8 mouse cellular contexts compared by ENCODE assay signal in genomic region chr1:86527599-86528486, GRCm38 (mm10). TPM values are rescaled to one million over a fixed set of nuclear protein-coding genes. Genes with fewer than 3 reads are reported as not detected.
DNase-seq lines count a peak whose midpoint lies in the region; ATAC-seq and TF ChIP-seq lines count a peak whose summit lies in the region.

No protein-coding gene starts in this region.

- ATAC-seq in heart, embryonic 12.5 days (ENCODE audit: insufficient number of reproducible peaks, low FRiP score), result peak; percentile 16; the same call in 1 of the 2 replicates
- ATAC-seq in kidney, embryonic 16.5 days (ENCODE audit: low FRiP score, low TSS enrichment), result no peak

- peak overlapping the region; percentile 100 for H3K4me3 ChIP-seq in erythroblast, embryonic 14.5 days (replicated peaks)
- H3K4me3 ChIP-seq in heart, embryonic 12.5 days, result peak overlapping the region; percentile 90
- H3K4me3 ChIP-seq in kidney, embryonic 16.5 days (ENCODE audit: low read length), result peak overlapping the region; percentile 96
- H3K4me3 ChIP-seq in liver, adult 2 months (ENCODE audit: insufficient read depth, low read depth, low read length), result peak overlapping the region; percentile 88

- DNase-seq in B cell, adult 2 months, result peak; percentile 99
- DNase-seq in brain, adult 2 months (ENCODE audit: low read depth, low spot score), result peak; percentile 92
- peak; percentile 67 for DNase-seq in liver, adult 2 months (ENCODE audit: extremely low read depth, low read depth, low spot score)
- DNase-seq in monocyte, adult 2 months (ENCODE audit: low read depth in 1 of 2, low spot score in 2 of 2), result peak; percentile 76 to 90
- DNase-seq in spleen, postnatal 14 days (ENCODE audit: low spot score in 2 of 2), result peak; percentile 88 to 94

- WGBS in heart, embryonic 12.5 days, result under 1% methylated on average over 89 of the region's 89 CpGs
- WGBS in kidney, embryonic 16.5 days, result under 1% methylated on average over 88 of the region's 89 CpGs
- under 1% methylated on average over 83 of the region's 89 CpGs for WGBS in liver, adult 2 months

- peak; percentile 33; the same call in 1 of the 2 replicates for TF ChIP-seq POLR2A in liver, adult 2 months (IDR thresholded peaks at IDR 0.05; ENCODE audit: extremely low read depth, insufficient read depth, low read length)

- H3K79me2 ChIP-seq in liver, adult 2 months (ENCODE audit: control insufficient read depth, insufficient read depth, low read length), result peaks cover 13% of the 10 kb centered on the region; the same call in 1 of the 2 replicates

- peaks cover 40% of the 10 kb centered on the region for H3K36me3 ChIP-seq in erythroblast, embryonic 14.5 days (ENCODE audit: control insufficient read depth)
- peaks cover 23% of the 10 kb centered on the region for H3K36me3 ChIP-seq in heart, embryonic 12.5 days
- peaks cover 23% of the 10 kb centered on the region for H3K36me3 ChIP-seq in kidney, embryonic 16.5 days (ENCODE audit: insufficient read depth, low read length)
- H3K36me3 ChIP-seq in liver, adult 2 months (ENCODE audit: control insufficient read depth, insufficient read depth, low read length), result peaks cover 3% of the 10 kb centered on the region; the same call in 1 of the 2 replicates

- H3K9me3 ChIP-seq in erythroblast, embryonic 14.5 days (ENCODE audit: control insufficient read depth, low read length), result no peaks in the 10 kb centered on the region
- no peaks in the 10 kb centered on the region for H3K9me3 ChIP-seq in heart, embryonic 12.5 days (replicated peaks)
- no peaks in the 10 kb centered on the region for H3K9me3 ChIP-seq in kidney, embryonic 16.5 days (ENCODE audit: low read length)

- peaks cover 77% of the 10 kb centered on the region for H3K4me1 ChIP-seq in erythroblast, embryonic 14.5 days (ENCODE audit: control insufficient read depth)
- peaks cover 45% of the 10 kb centered on the region for H3K4me1 ChIP-seq in heart, embryonic 12.5 days (replicated peaks)
- H3K4me1 ChIP-seq in kidney, embryonic 16.5 days (ENCODE audit: insufficient read depth, low read length), result peaks cover 45% of the 10 kb centered on the region
- peaks cover 12% of the 10 kb centered on the region for H3K4me1 ChIP-seq in liver, adult 2 months (ENCODE audit: control insufficient read depth, insufficient read depth, low read length)

- peak overlapping the region; percentile 95 for H3K4me2 ChIP-seq in heart, embryonic 12.5 days
- H3K4me2 ChIP-seq in kidney, embryonic 16.5 days (replicated peaks; ENCODE audit: low read depth, low read length), result peak overlapping the region; percentile 71

- TF ChIP-seq CTCF in liver, adult 2 months (IDR thresholded peaks at IDR 0.05; ENCODE audit: low read depth, low read length), result peak; percentile 80

- no peaks in the 10 kb centered on the region for H3K27me3 ChIP-seq in erythroblast, embryonic 14.5 days (ENCODE audit: control insufficient read depth)
- H3K27me3 ChIP-seq in heart, embryonic 12.5 days (replicated peaks), result no peaks in the 10 kb centered on the region
- H3K27me3 ChIP-seq in kidney, embryonic 16.5 days (ENCODE audit: insufficient read depth, low read length), result no peaks in the 10 kb centered on the region
- H3K27me3 ChIP-seq in liver, adult 2 months (ENCODE audit: control insufficient read depth, insufficient read depth, low read length), result no peaks in the 10 kb centered on the region

- H3K9ac ChIP-seq in heart, embryonic 12.5 days, result peak overlapping the region; percentile 100
- H3K9ac ChIP-seq in kidney, embryonic 16.5 days (replicated peaks; ENCODE audit: low read length), result peak overlapping the region; percentile 100
- peak overlapping the region; percentile 98 for H3K9ac ChIP-seq in liver, adult 2 months (ENCODE audit: low read depth, low read length)

- H3K27ac ChIP-seq in heart, embryonic 12.5 days (ENCODE audit: poor library complexity, severe bottlenecking), result peak overlapping the region; percentile 95
- peak overlapping the region; percentile 96 for H3K27ac ChIP-seq in kidney, embryonic 16.5 days (ENCODE audit: low read length)
- H3K27ac ChIP-seq in liver, adult 2 months (replicated peaks; ENCODE audit: insufficient read depth, low read depth, low read length), result peak overlapping the region; percentile 83

RNA-seq across cellular contexts. Expression of gene Ptma, which starts 1.3 kb away (rescaled TPM):
- 597 and 661 TPM in 2 replicates for polyA plus RNA-seq in erythroblast, embryonic 14.5 days (2012)
- polyA plus RNA-seq in heart, embryonic 12.5 days (2016; fragmentation: Nextera tagmentation; extraction: Ambion mirVana), result 1,057 and 1,113 TPM in 2 replicates
- polyA plus RNA-seq in kidney, embryonic 16.5 days (2015; fragmentation: Nextera tagmentation; extraction: Ambion mirVana), result 2,279 and 2,662 TPM in 2 replicates
- total RNA-seq in liver, adult 2 months (2014; rRNA removed), result 259 and 274 TPM in 2 replicates
- polyA plus RNA-seq in liver, adult 2 months (2012; rRNA removed), result 214 and 240 TPM in 2 replicates

RNA-seq across cellular contexts. Expression of gene Pde6d, which starts 54.6 kb away (rescaled TPM):
- polyA plus RNA-seq in erythroblast, embryonic 14.5 days (2012), result 6.6 and 8.1 TPM in 2 replicates
- polyA plus RNA-seq in heart, embryonic 12.5 days (2016; fragmentation: Nextera tagmentation; extraction: Ambion mirVana), result 83.5 and 89.5 TPM in 2 replicates
- 50.9 and 52.8 TPM in 2 replicates for polyA plus RNA-seq in kidney, embryonic 16.5 days (2015; fragmentation: Nextera tagmentation; extraction: Ambion mirVana)
- 3.8 and 5.3 TPM in 2 replicates for total RNA-seq in liver, adult 2 months (2014; rRNA removed)
- 4.7 TPM in 2 replicates for polyA plus RNA-seq in liver, adult 2 months (2012; rRNA removed)

RNA-seq across cellular contexts. Expression of gene Cops7b, which starts 54.9 kb away (rescaled TPM):
- polyA plus RNA-seq in erythroblast, embryonic 14.5 days (2012), result 1.8 and 2.0 TPM in 2 replicates
- polyA plus RNA-seq in heart, embryonic 12.5 days (2016; fragmentation: Nextera tagmentation; extraction: Ambion mirVana), result 28.6 and 32.6 TPM in 2 replicates
- polyA plus RNA-seq in kidney, embryonic 16.5 days (2015; fragmentation: Nextera tagmentation; extraction: Ambion mirVana), result 45.4 and 47.6 TPM in 2 replicates
- total RNA-seq in liver, adult 2 months (2014; rRNA removed), result 5.0 and 6.0 TPM in 2 replicates
- polyA plus RNA-seq in liver, adult 2 months (2012; rRNA removed), result 13.4 and 20.2 TPM in 2 replicates
